Mouse (Mus musculus) neural tube, embryonic 12.5 days (tissue): ENCODE results near the gene 2010300C02Rik. TPM values are rescaled to one million over a fixed set of nuclear protein-coding genes. Genes with fewer than 3 reads are reported as not detected.
A peak's percentile ranks its signal among the peaks of the same experiment; 100 is the strongest.

ENCODE experiments used
- ATAC-seq: fragments of 200-750 bp; cut with Nextera tagmentation; 2 replicates; pipeline ENCODE4 v1.8.0; 2017; ENCODE audit warnings: low read depth, mild to moderate bottlenecking, moderate TSS enrichment, moderate library complexity; ENCODE audit not compliant: low FRiP score
- H3K27ac ChIP-seq: fragments of 300-500 bp; sonication (generic); 2 replicates; pipeline ENCODE4 v1.5.1; 2016
- H3K27me3 ChIP-seq: fragments of 300-500 bp; sonication (generic); replicated peaks from 2 replicates; pipeline ENCODE4 v1.6.1; 2016; ENCODE audit warnings: mild to moderate bottlenecking
- H3K36me3 ChIP-seq: fragments of 300-500 bp; sonication (generic); 2 replicates; pipeline ENCODE4 v1.6.1; 2016; ENCODE audit warnings: mild to moderate bottlenecking
- H3K4me1 ChIP-seq: fragments of 300-500 bp; sonication (generic); 2 replicates; pipeline ENCODE4 v1.6.1; 2016
- H3K4me2 ChIP-seq: fragments of 300-500 bp; sonication (generic); replicated peaks from 2 replicates; pipeline ENCODE4 v1.6.1; 2016; ENCODE audit warnings: mild to moderate bottlenecking
- H3K4me3 ChIP-seq: fragments of 300-500 bp; sonication (generic); 2 replicates; pipeline ENCODE4 v1.5.1; 2016
- H3K9ac ChIP-seq: fragments of 300-500 bp; sonication (generic); 2 replicates; pipeline ENCODE4 v1.6.1; 2016; ENCODE audit warnings: mild to moderate bottlenecking
- H3K9me3 ChIP-seq: fragments of 300-500 bp; sonication (generic); 2 replicates; pipeline ENCODE4 v1.6.1; 2016; ENCODE audit warnings: mild to moderate bottlenecking
- WGBS: fragments of 180-500 bp; shearing (Covaris S2); methylation state at CpG from one replicate; pipeline ENCODE4 v1.1.7; 2016; 5-methylcytosine and 5-hydroxymethylcytosine counted together
- polyA plus RNA-seq: library from polyadenylated mRNA; unstranded; fragments of >200 nt; fragmentation: Nextera tagmentation; extraction: Ambion mirVana; gene quantifications from 2 replicates; pipeline ENCODE4 v1.2.1, GENCODE M21; 2016

2010300C02Rik gene
- polyA plus RNA-seq, 1 experiment from 2014 or later: 1.3 TPM

- Histone ChIP-seq H3K9me3 (peaks cover 5% of the 10 kb centered on the region), H3K4me1 (no peaks in the 10 kb centered on the region), H3K27me3 (no peaks in the 10 kb centered on the region), H3K27ac (no peak overlapping the region), H3K36me3 (no peaks in the 10 kb centered on the region), H3K4me3 (no peak overlapping the region), H3K4me2 (no peak overlapping the region), H3K9ac (no peak overlapping the region)
- WGBS: 76% methylated on average over 5 of the region's 5 CpGs
- no peak for ATAC-seq
Observed at GRCm38 (mm10) chr1:37653992-37654391, 65.9 kb downstream of the 2010300C02Rik start.

- Histone ChIP-seq H3K27me3 (no peaks in the 10 kb centered on the region), H3K4me1 (no peaks in the 10 kb centered on the region), H3K4me2 (no peak overlapping the region), H3K9ac (no peak overlapping the region), H3K9me3 (no peaks in the 10 kb centered on the region), H3K27ac (no peak overlapping the region), H3K36me3 (no peaks in the 10 kb centered on the region), H3K4me3 (no peak overlapping the region)
- 86% methylated on average over 10 of the region's 10 CpGs for WGBS
- ATAC-seq: no peak
Observed at GRCm38 (mm10) chr1:37647066-37647465, 72.8 kb downstream of the 2010300C02Rik start.

DNA sequence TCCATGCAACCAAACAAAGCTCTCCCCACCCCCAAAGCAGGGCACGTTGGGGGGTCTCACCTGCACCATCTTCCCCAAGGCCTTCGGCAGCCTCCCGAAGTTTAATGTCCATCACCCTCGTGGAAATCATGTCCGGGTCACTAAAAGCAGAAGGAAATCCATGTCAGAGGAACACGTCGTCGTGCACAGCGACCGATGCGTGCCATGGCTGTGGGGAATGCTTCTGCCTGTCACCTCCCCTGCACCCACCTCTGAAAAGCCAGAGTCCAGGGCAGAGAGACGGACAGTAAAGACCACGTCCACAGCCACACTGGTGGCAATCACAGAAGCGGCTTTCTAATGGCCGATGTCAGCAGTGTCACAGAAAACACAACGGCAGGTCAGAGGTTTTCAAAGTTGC lies 75.4 kb downstream of the 2010300C02Rik start:
- no peaks in the 10 kb centered on the region for H3K4me1 ChIP-seq
- H3K4me3 ChIP-seq: no peak overlapping the region
- no peak overlapping the region for H3K27ac ChIP-seq
- 94% methylated on average over 16 of the region's 16 CpGs for WGBS
- no peaks in the 10 kb centered on the region for H3K9me3 ChIP-seq
- no peak overlapping the region for H3K9ac ChIP-seq
- ATAC-seq: no peak
- no peak overlapping the region for H3K4me2 ChIP-seq
- no peaks in the 10 kb centered on the region for H3K36me3 ChIP-seq
- no peaks in the 10 kb centered on the region for H3K27me3 ChIP-seq

GRCm38 (mm10) chr1:37643794-37644365 lies 76.0 kb downstream of the 2010300C02Rik start:
- Histone ChIP-seq H3K9me3 (no peaks in the 10 kb centered on the region), H3K4me1 (no peaks in the 10 kb centered on the region), H3K4me2 (no peak overlapping the region), H3K9ac (no peak overlapping the region), H3K27me3 (no peaks in the 10 kb centered on the region), H3K4me3 (no peak overlapping the region), H3K27ac (no peak overlapping the region), H3K36me3 (no peaks in the 10 kb centered on the region)
- 88% methylated on average over 5 of the region's 5 CpGs for WGBS
- no peak for ATAC-seq

GRCm38 (mm10) chr1:37641361-37641760 lies 78.5 kb downstream of the 2010300C02Rik start:
- H3K36me3 ChIP-seq: no peaks in the 10 kb centered on the region
- H3K4me2 ChIP-seq: no peak overlapping the region
- no peak overlapping the region for H3K4me3 ChIP-seq
- H3K9me3 ChIP-seq: no peaks in the 10 kb centered on the region
- no peak overlapping the region for H3K27ac ChIP-seq
- H3K27me3 ChIP-seq: no peaks in the 10 kb centered on the region
- no peaks in the 10 kb centered on the region for H3K4me1 ChIP-seq
- no peak overlapping the region for H3K9ac ChIP-seq
- 92% methylated on average over 11 of the region's 11 CpGs for WGBS
- ATAC-seq: no peak

DNA sequence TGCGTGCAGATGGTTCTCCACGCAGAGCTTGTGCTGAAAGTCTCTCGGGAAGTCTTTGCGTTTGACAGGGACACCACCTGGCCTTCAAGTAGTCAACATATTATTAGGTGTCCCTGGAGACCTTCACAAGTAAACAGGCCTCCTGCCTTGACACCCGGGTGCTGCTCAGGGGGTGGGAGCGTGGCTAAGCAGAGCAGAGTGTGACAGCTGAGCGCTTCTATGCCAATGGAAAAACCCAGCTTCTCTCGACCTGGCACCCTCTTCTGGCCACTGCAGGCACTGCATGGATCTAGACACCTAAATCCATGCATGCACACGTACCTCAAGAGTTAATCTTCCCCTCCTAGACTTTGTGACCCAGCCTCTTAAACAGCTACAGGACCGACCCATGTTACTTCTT lies 80.8 kb downstream of the 2010300C02Rik start:
- 0 out of 2 replicates have a peak, but pooled peaks have one; percentile 13 for ATAC-seq
- H3K36me3 ChIP-seq: no peaks in the 10 kb centered on the region
- H3K9ac ChIP-seq: no peak overlapping the region
- H3K4me1 ChIP-seq: no peaks in the 10 kb centered on the region
- whole genome bisulfite sequencing: 13% methylated on average over 10 of the region's 10 CpGs
- H3K27me3 ChIP-seq: no peaks in the 10 kb centered on the region
- H3K4me3 ChIP-seq: no peak overlapping the region
- H3K27ac ChIP-seq: no peak overlapping the region
- peak overlapping the region; percentile 36 for H3K4me2 ChIP-seq
- H3K9me3 ChIP-seq: no peaks in the 10 kb centered on the region

GRCm38 (mm10) chr1:37638560-37638959 lies 81.3 kb downstream of the 2010300C02Rik start:
- WGBS: 84% methylated on average over 9 of the region's 9 CpGs
- Histone ChIP-seq H3K9me3 (no peaks in the 10 kb centered on the region), H3K4me1 (no peaks in the 10 kb centered on the region), H3K36me3 (no peaks in the 10 kb centered on the region), H3K4me2 (no peak overlapping the region), H3K4me3 (no peak overlapping the region), H3K27me3 (no peaks in the 10 kb centered on the region), H3K27ac (no peak overlapping the region), H3K9ac (no peak overlapping the region)
- no peak for ATAC-seq

DNA sequence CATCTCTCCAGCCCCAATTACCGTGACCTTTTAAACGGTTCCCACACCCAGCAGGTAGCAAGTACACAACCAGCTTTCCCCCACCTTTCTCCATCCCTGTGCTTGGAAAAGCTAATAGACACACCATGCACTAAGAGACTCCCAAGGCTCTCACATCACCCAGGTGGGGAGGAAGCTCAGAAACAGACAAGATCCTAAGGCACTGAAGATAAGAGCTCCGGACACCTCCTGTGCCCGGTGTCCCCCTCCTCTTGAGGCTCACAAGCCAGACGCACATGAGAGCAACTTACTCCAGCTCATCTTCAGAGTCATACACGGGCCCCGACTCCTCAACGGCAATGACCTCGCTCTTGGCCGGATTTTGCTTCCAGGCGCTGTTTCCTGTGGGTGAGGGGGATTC lies 82.3 kb downstream of the 2010300C02Rik start:
- H3K27ac ChIP-seq: no peak overlapping the region
- H3K4me2 ChIP-seq: no peak overlapping the region
- H3K9ac ChIP-seq: no peak overlapping the region
- H3K9me3 ChIP-seq: no peaks in the 10 kb centered on the region
- ATAC-seq: no peak
- no peaks in the 10 kb centered on the region for H3K27me3 ChIP-seq
- H3K36me3 ChIP-seq: no peaks in the 10 kb centered on the region
- 73% methylated on average over 11 of the region's 11 CpGs for WGBS
- no peaks in the 10 kb centered on the region for H3K4me1 ChIP-seq
- H3K4me3 ChIP-seq: no peak overlapping the region

- Histone ChIP-seq H3K9ac (no peak overlapping the region), H3K27ac (no peak overlapping the region), H3K36me3 (no peaks in the 10 kb centered on the region), H3K27me3 (no peaks in the 10 kb centered on the region), H3K9me3 (no peaks in the 10 kb centered on the region), H3K4me3 (no peak overlapping the region), H3K4me2 (no peak overlapping the region), H3K4me1 (no peaks in the 10 kb centered on the region)
- 79% methylated on average over 5 of the region's 5 CpGs for WGBS
- ATAC-seq: no peak
Observed at GRCm38 (mm10) chr1:37636824-37637223, 83.1 kb downstream of the 2010300C02Rik start.

DNA sequence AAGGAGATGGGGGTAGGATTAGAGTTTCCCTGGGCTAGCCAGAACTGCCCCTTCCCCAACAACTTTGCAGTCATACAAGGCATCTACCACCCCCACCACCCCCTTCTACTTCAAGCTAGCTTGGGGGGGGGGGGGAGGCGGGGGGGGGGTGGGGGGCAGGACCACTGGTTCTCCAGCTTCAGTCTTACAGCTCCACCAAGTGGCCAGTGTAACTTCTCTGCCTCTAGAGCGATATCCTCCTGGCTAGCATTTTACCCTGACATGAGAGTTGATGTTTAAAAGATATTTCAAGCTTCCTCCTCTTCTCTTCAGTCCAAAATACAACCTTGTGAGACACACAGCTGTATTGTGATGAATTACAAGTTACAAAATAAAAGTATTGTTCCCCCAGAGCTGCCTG lies 83.7 kb downstream of the 2010300C02Rik start:
- no peak overlapping the region for H3K9ac ChIP-seq
- no peaks in the 10 kb centered on the region for H3K9me3 ChIP-seq
- no peaks in the 10 kb centered on the region for H3K36me3 ChIP-seq
- WGBS: 33% methylated on average over 2 of the region's 2 CpGs
- no peaks in the 10 kb centered on the region for H3K4me1 ChIP-seq
- H3K27ac ChIP-seq: no peak overlapping the region
- no peaks in the 10 kb centered on the region for H3K27me3 ChIP-seq
- H3K4me3 ChIP-seq: no peak overlapping the region
- no peak overlapping the region for H3K4me2 ChIP-seq
- no peak for ATAC-seq

GRCm38 (mm10) chr1:37635716-37636115 lies 84.2 kb downstream of the 2010300C02Rik start:
- 76% methylated on average over 7 of the region's 7 CpGs for WGBS
- no peaks in the 10 kb centered on the region for H3K27me3 ChIP-seq
- ATAC-seq: no peak
- no peaks in the 10 kb centered on the region for H3K36me3 ChIP-seq
- no peak overlapping the region for H3K4me3 ChIP-seq
- H3K9ac ChIP-seq: no peak overlapping the region
- H3K27ac ChIP-seq: no peak overlapping the region
- no peaks in the 10 kb centered on the region for H3K9me3 ChIP-seq
- no peak overlapping the region for H3K4me2 ChIP-seq
- no peaks in the 10 kb centered on the region for H3K4me1 ChIP-seq

- no peak overlapping the region for H3K4me2 ChIP-seq
- H3K27me3 ChIP-seq: no peaks in the 10 kb centered on the region
- H3K4me3 ChIP-seq: no peak overlapping the region
- ATAC-seq: 0 out of 2 replicates have a peak, but pooled peaks have one; percentile 44
- WGBS: 24% methylated on average over 4 of the region's 4 CpGs
- H3K9ac ChIP-seq: no peak overlapping the region
- no peaks in the 10 kb centered on the region for H3K9me3 ChIP-seq
- no peaks in the 10 kb centered on the region for H3K36me3 ChIP-seq
- H3K27ac ChIP-seq: no peak overlapping the region
- no peaks in the 10 kb centered on the region for H3K4me1 ChIP-seq
Observed at GRCm38 (mm10) chr1:37634658-37635057, 85.2 kb downstream of the 2010300C02Rik start.

DNA sequence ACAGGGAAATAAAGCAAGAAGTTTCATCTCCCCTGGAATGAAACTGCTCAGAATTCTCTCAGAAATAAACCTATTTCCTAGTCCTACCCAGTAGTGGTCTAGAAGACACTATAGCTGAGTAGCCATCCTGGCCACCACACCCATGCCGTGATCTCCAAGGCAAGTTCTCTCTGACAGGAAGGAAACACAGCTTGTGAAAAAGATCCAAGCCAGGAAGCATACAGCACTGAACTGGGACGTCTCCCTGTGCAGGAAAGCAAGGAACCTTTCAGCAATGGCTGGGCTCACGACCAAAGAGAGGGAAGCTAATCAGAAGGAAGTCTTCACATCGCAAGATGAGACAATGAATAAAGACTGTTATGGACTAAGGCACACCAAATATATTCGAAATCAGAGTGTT lies 86.4 kb downstream of the 2010300C02Rik start:
- no peak overlapping the region for H3K27ac ChIP-seq
- H3K27me3 ChIP-seq: no peaks in the 10 kb centered on the region
- no peaks in the 10 kb centered on the region for H3K9me3 ChIP-seq
- H3K4me2 ChIP-seq: no peak overlapping the region
- no peak overlapping the region for H3K9ac ChIP-seq
- ATAC-seq: no peak
- H3K4me3 ChIP-seq: no peak overlapping the region
- WGBS: 74% methylated on average over 5 of the region's 5 CpGs
- H3K36me3 ChIP-seq: no peaks in the 10 kb centered on the region
- no peaks in the 10 kb centered on the region for H3K4me1 ChIP-seq
